Mouse (Mus musculus) embryonic facial prominence, embryonic 12.5 days (tissue): ENCODE data around the gene Tas1r3. TPM values are rescaled to one million over a fixed set of nuclear protein-coding genes. Genes with fewer than 3 reads are reported as not detected.

ENCODE experiments used
- ATAC-seq: fragments of 200-750 bp; cut with Nextera tagmentation; 2 replicates; pipeline ENCODE4 v1.8.0; 2017; ENCODE audit not compliant: insufficient number of reproducible peaks, insufficient read depth, low FRiP score, low TSS enrichment
- H3K27ac ChIP-seq: fragments of 300-500 bp; sonication (generic); 2 replicates; pipeline ENCODE4 v1.5.1; 2016; ENCODE audit warnings: mild to moderate bottlenecking
- H3K27me3 ChIP-seq: fragments of 300-500 bp; sonication (generic); 2 replicates; pipeline ENCODE4 v1.6.1; 2016; ENCODE audit warnings: mild to moderate bottlenecking, moderate library complexity
- H3K36me3 ChIP-seq: fragments of 300-500 bp; sonication (generic); 2 replicates; pipeline ENCODE4 v1.6.1; 2016; ENCODE audit warnings: mild to moderate bottlenecking
- H3K4me1 ChIP-seq: fragments of 300-500 bp; sonication (generic); 2 replicates; pipeline ENCODE4 v1.6.1; 2016
- H3K4me2 ChIP-seq: fragments of 300-500 bp; sonication (generic); replicated peaks from 2 replicates; pipeline ENCODE4 v1.6.1; 2016; ENCODE audit warnings: mild to moderate bottlenecking, moderate library complexity
- H3K4me3 ChIP-seq: fragments of 300-500 bp; sonication (generic); 2 replicates; pipeline ENCODE4 v1.5.1; 2016; ENCODE audit warnings: mild to moderate bottlenecking
- H3K9ac ChIP-seq: fragments of 300-500 bp; sonication (generic); 2 replicates; pipeline ENCODE4 v1.6.1; 2016; ENCODE audit warnings: mild to moderate bottlenecking, moderate library complexity
- H3K9me3 ChIP-seq: fragments of 300-500 bp; sonication (generic); 2 replicates; pipeline ENCODE4 v1.6.1; 2016; ENCODE audit warnings: mild to moderate bottlenecking, moderate library complexity
- WGBS: fragments of 180-500 bp; shearing (Covaris S2); methylation state at CpG from one replicate; pipeline ENCODE4 v1.1.7; 2016; 5-methylcytosine and 5-hydroxymethylcytosine counted together
- polyA plus RNA-seq: library from polyadenylated mRNA; unstranded; fragments of >200 nt; fragmentation: Nextera tagmentation; extraction: Ambion mirVana; gene quantifications from 2 replicates; pipeline ENCODE4 v1.2.1, GENCODE M21; 2016

The Tas1r3 gene
- polyA plus RNA-seq, 1 experiment from 2014 or later: 0.47 TPM

GRCm38 (mm10) chr4:155895826-155896225 is 32.7 kb upstream of the Tas1r3 start:
- peaks cover 25% of the 10 kb centered on the region for H3K4me1 ChIP-seq
- H3K27me3 ChIP-seq: no peaks in the 10 kb centered on the region
- no peak for ATAC-seq
- no peak overlapping the region for H3K9ac ChIP-seq
- peaks cover 33% of the 10 kb centered on the region for H3K36me3 ChIP-seq
- H3K9me3 ChIP-seq: no peaks in the 10 kb centered on the region
- H3K4me2 ChIP-seq: no peak overlapping the region
- no peak overlapping the region for H3K27ac ChIP-seq
- 89% methylated on average over 4 of the region's 4 CpGs for WGBS
- no peak overlapping the region for H3K4me3 ChIP-seq

- WGBS: 40% methylated on average over 6 of the region's 6 CpGs
- Histone ChIP-seq H3K9me3 (no peaks in the 10 kb centered on the region), H3K4me2 (no peak overlapping the region), H3K27me3 (no peaks in the 10 kb centered on the region), H3K4me1 (peaks cover 31% of the 10 kb centered on the region), H3K9ac (no peak overlapping the region), H3K27ac (no peak overlapping the region), H3K4me3 (no peak overlapping the region), H3K36me3 (peaks cover 27% of the 10 kb centered on the region)
- ATAC-seq: no peak
These were observed 32.1 kb upstream of the Tas1r3 start for GRCm38 (mm10) chr4:155895216-155895615.

GRCm38 (mm10) chr4:155894311-155894881 is 31.2 kb upstream of the Tas1r3 start:
- peaks cover 23% of the 10 kb centered on the region for H3K36me3 ChIP-seq
- ATAC-seq: no peak
- H3K4me1 ChIP-seq: peaks cover 34% of the 10 kb centered on the region
- H3K4me3 ChIP-seq: peak overlapping the region; percentile 10
- no peaks in the 10 kb centered on the region for H3K27me3 ChIP-seq
- H3K9me3 ChIP-seq: no peaks in the 10 kb centered on the region
- 31% methylated on average over 8 of the region's 8 CpGs for WGBS
- 0 out of 2 replicates have a peak overlapping the region, but pooled peaks have one; percentile 23 for H3K27ac ChIP-seq
- peak overlapping the region; percentile 96 for H3K4me2 ChIP-seq
- peak overlapping the region; percentile 17; the same call in 1 of the 2 replicates for H3K9ac ChIP-seq

- 74% methylated on average over 8 of the region's 8 CpGs for WGBS
- no peak for ATAC-seq
- peaks cover 34% of the 10 kb centered on the region for H3K4me1 ChIP-seq
- peak overlapping the region; percentile 92 for H3K4me3 ChIP-seq
- H3K27ac ChIP-seq: no peak overlapping the region
- no peaks in the 10 kb centered on the region for H3K27me3 ChIP-seq
- peak overlapping the region; percentile 83; the same call in 1 of the 2 replicates for H3K9ac ChIP-seq
- H3K36me3 ChIP-seq: peaks cover 24% of the 10 kb centered on the region
- H3K4me2 ChIP-seq: peak overlapping the region; percentile 96
- H3K9me3 ChIP-seq: no peaks in the 10 kb centered on the region
These were observed 30.1 kb upstream of the Tas1r3 start for GRCm38 (mm10) chr4:155893212-155893690.

- Histone ChIP-seq H3K4me3 (peak overlapping the region; percentile 92), H3K9me3 (no peaks in the 10 kb centered on the region), H3K27me3 (no peaks in the 10 kb centered on the region), H3K36me3 (peaks cover 30% of the 10 kb centered on the region), H3K4me2 (peak overlapping the region; percentile 96), H3K9ac (peak overlapping the region; percentile 83), H3K27ac (peak overlapping the region; percentile 95), H3K4me1 (peaks cover 34% of the 10 kb centered on the region)
- WGBS: 5% methylated on average over 37 of the region's 37 CpGs
- ATAC-seq: no peak
These were observed 29.5 kb upstream of the Tas1r3 start for GRCm38 (mm10) chr4:155892438-155893211.

- no peaks in the 10 kb centered on the region for H3K9me3 ChIP-seq
- no peaks in the 10 kb centered on the region for H3K27me3 ChIP-seq
- peak overlapping the region; percentile 83 for H3K9ac ChIP-seq
- H3K4me3 ChIP-seq: peak overlapping the region; percentile 92
- H3K27ac ChIP-seq: peak overlapping the region; percentile 95
- WGBS: under 1% methylated on average over 55 of the region's 56 CpGs
- H3K36me3 ChIP-seq: peaks cover 34% of the 10 kb centered on the region
- peak; percentile 84 for ATAC-seq
- H3K4me1 ChIP-seq: peaks cover 34% of the 10 kb centered on the region
- peak overlapping the region; percentile 96 for H3K4me2 ChIP-seq
These were observed 28.9 kb upstream of the Tas1r3 start for GRCm38 (mm10) chr4:155892017-155892416.

- peak; percentile 82 for ATAC-seq
- peaks cover 34% of the 10 kb centered on the region for H3K36me3 ChIP-seq
- peak within 1 kb of the TSS; percentile 96 for H3K4me2 ChIP-seq
- peak within 1 kb of the TSS; percentile 95 for H3K27ac ChIP-seq
- H3K9me3 ChIP-seq: no peaks in the 10 kb centered on the region
- H3K27me3 ChIP-seq: no peaks in the 10 kb centered on the region
- H3K9ac ChIP-seq: peak within 1 kb of the TSS; percentile 83
- H3K4me3 ChIP-seq: peak within 1 kb of the TSS; percentile 92
- peaks cover 34% of the 10 kb centered on the region for H3K4me1 ChIP-seq
- under 1% methylated on average over 52 of the region's 52 CpGs for WGBS
These were observed 28.4 kb upstream of the Tas1r3 start, which contains the start of the genes Pusl1 and Acap3 for GRCm38 (mm10) chr4:155891551-155892001. Gene Pusl1, minus strand, starts transcription at chr4:155891781. Gene Acap3, plus strand, starts transcription at chr4:155891822.

- WGBS: 0% methylated on average over 34 of the region's 34 CpGs
- H3K4me2 ChIP-seq: peak overlapping the region; percentile 96
- peak overlapping the region; percentile 83 for H3K9ac ChIP-seq
- no peaks in the 10 kb centered on the region for H3K27me3 ChIP-seq
- H3K9me3 ChIP-seq: no peaks in the 10 kb centered on the region
- peak overlapping the region; percentile 95; the same call in 1 of the 2 replicates for H3K27ac ChIP-seq
- H3K4me3 ChIP-seq: peak overlapping the region; percentile 92
- ATAC-seq: 0 out of 2 replicates have a peak, but pooled peaks have one; percentile 0
- H3K36me3 ChIP-seq: peaks cover 37% of the 10 kb centered on the region
- H3K4me1 ChIP-seq: peaks cover 34% of the 10 kb centered on the region
These were observed 27.9 kb upstream of the Tas1r3 start for GRCm38 (mm10) chr4:155891011-155891471.

GRCm38 (mm10) chr4:155889316-155889715 is 26.2 kb upstream of the Tas1r3 start:
- H3K4me3 ChIP-seq: no peak overlapping the region
- peaks cover 50% of the 10 kb centered on the region for H3K36me3 ChIP-seq
- peaks cover 28% of the 10 kb centered on the region for H3K4me1 ChIP-seq
- H3K9me3 ChIP-seq: no peaks in the 10 kb centered on the region
- no peak overlapping the region for H3K9ac ChIP-seq
- no peak for ATAC-seq
- H3K27me3 ChIP-seq: no peaks in the 10 kb centered on the region
- H3K27ac ChIP-seq: no peak overlapping the region
- 78% methylated on average over 5 of the region's 5 CpGs for WGBS
- H3K4me2 ChIP-seq: no peak overlapping the region

- Histone ChIP-seq H3K4me1 (peaks cover 16% of the 10 kb centered on the region), H3K9ac (no peak overlapping the region), H3K27ac (no peak overlapping the region), H3K4me3 (no peak overlapping the region), H3K4me2 (no peak overlapping the region), H3K36me3 (peaks cover 50% of the 10 kb centered on the region), H3K27me3 (no peaks in the 10 kb centered on the region), H3K9me3 (no peaks in the 10 kb centered on the region)
- WGBS: 91% methylated on average over 9 of the region's 9 CpGs
- no peak for ATAC-seq
These were observed 25.0 kb upstream of the Tas1r3 start for GRCm38 (mm10) chr4:155888181-155888580.

- no peaks in the 10 kb centered on the region for H3K27me3 ChIP-seq
- no peak overlapping the region for H3K4me2 ChIP-seq
- no peak for ATAC-seq
- no peak overlapping the region for H3K9ac ChIP-seq
- peaks cover 11% of the 10 kb centered on the region for H3K4me1 ChIP-seq
- WGBS: 89% methylated on average over 10 of the region's 10 CpGs
- no peak overlapping the region for H3K27ac ChIP-seq
- H3K36me3 ChIP-seq: peaks cover 50% of the 10 kb centered on the region
- no peak overlapping the region for H3K4me3 ChIP-seq
- H3K9me3 ChIP-seq: no peaks in the 10 kb centered on the region
These were observed 24.5 kb upstream of the Tas1r3 start for GRCm38 (mm10) chr4:155887674-155888073.
